Mouse (Mus musculus) T-helper 1 cell (primary cell): ENCODE measurements at regions not wholly inside any gene's neighbourhood (a gene's known extent, or its start where the extent isn't known, plus 50 kb on each side); places are given as distances from the start of the nearest gene placed in this dataset.

Experiments
- in situ Hi-C: fragments of 300-600 bp; cut with MboI, MseI; formaldehyde crosslinking; loops from one replicate; pipeline ENCODE4 v1.15.1; 2025; ENCODE audit warnings: high pct_unique_total_duplicates

DNA sequence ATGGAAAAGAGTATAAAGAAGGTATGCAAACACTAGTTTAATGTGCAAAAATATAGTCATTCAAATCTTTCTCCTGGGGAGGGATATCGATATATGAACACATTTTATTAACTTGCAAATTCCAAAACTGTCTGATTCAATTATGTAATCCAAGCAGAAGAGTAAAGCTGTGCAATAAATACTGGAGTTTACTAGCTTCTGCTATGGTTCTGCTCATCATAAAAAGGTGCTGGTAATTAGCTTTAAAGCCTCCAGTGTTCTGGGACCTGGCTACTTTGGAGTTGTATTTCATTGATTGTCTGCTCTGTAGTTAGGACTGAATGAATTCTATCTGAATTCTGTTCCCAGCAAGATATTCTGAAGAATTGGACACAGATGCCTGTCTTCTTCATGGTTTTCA is 602.7 kb upstream of the Akr1e1 start:
- in situ Hi-C loops: no loop called here

- in situ Hi-C loops: no loop called here
Measured at GRCm38 (mm10) chr13:5229476-5229875, 620.5 kb upstream of the Akr1e1 start.

DNA sequence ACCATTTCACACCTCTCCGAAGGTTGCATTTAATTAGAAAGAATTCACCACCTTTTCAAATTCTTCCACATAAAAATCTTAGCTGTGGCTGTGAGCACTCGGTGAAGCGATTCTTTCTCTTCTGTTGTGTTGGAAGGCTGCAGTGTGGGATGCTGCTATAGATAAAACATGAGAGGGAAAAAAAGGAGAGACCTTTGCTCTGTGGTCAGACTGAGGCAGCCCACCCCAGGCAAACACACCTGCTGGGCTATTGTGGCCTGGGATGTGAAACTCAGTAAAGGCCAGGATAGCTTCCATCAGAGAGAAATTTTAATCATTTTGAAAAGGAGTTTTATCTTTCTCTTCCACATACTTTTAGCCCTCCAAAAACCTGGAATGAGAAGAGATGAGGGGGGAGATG is 625.3 kb upstream of the Akr1e1 start:
- in situ Hi-C loops: no loop called here

GRCm38 (mm10) chr13:5235391-5235790 is 625.9 kb upstream of the Klf6 start:
- in situ Hi-C loops: no loop called here

DNA sequence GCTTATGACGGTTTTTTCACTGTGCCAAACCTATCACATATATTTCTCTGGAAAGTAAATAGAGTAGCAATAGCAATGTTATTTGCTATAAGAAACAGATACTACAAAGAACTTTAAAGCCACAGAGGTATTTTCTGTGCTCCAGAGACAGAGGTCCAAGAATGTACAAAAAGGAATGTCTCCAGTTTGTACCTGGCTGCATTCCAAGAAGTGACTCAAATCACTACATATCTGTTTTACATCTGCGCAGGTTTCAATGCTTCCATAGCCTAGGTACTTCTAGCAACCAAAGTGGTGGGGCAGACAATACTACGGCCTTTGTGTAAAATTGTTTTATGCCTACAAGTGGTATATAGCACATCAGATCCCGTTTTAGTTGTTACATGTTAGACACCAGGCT is 620.7 kb upstream of the Klf6 start:
- in situ Hi-C loops: no loop called here

GRCm38 (mm10) chr13:5242782-5243181 is 618.5 kb upstream of the Klf6 start:
- in situ Hi-C loops: no loop called here

DNA sequence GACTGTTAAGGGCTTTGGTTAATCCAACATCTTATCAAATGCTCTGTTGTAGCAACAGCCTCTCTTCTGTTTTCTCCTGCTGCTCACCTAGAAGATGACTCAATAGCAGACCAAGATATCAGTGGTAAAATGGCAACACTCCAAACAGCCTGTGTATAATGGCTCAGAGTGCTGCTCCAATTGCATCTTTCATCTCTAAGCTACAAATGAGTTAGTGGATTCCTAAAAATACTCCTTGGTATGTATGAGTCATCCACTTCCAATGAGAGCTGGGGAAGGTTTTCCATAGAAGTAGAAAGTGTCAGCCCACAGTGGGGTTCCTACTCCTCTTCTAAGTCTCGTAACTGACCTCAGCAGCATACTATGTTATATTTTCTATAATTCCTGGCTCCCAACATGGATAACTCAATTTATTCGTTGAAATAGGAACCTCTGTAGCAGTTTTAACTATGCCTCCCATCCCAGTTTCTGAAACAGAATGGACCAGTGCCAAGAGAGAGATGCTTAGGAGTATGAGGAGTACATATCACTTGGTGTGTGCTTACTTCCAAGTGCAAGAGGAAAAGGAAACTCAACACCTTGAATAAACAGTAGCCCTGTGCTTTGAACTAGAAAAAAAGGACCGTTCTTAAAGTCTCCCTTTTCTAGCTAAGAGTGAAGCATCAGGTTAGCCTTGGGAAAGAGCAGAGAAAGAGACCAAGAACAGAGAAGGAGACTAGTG is 612.5 kb upstream of the Klf6 start:
- in situ Hi-C loops: no loop called here

DNA sequence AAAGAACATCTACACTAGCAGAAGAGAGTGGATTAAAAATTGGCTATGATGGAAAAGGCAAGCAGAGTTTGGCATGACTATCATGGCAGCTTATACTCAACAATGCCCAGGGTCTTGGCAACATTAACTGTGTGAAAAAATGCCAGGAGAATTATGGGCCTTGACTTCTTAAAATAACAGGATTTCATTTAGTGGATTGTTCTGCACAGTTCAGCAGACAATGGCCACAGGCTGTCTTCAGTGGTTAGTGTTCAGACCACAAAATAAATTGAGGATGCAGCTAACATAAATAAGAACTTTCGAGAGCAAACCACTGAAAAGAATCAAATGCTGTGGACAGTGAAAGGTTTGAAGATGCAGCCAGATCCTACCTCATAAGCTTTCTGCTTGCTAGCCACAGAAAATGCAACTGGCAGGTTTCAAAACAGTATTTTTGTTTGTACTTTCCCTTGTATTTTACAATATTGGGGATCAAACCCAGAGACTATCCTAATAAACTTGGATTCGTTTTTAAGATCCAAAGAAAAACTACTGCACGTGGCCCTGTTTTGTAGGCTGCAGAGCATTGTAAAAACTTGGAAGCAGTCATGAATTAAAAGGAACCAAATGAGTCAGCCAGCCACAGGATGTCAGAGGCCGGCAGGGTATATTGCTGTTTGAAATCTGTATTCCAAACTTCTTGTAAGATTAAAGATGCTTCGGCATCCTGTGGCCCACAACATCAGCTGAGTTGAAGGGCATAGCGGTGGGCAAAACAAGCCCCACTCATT is 603.2 kb upstream of the Klf6 start:
- in situ Hi-C loops: no loop called here

DNA sequence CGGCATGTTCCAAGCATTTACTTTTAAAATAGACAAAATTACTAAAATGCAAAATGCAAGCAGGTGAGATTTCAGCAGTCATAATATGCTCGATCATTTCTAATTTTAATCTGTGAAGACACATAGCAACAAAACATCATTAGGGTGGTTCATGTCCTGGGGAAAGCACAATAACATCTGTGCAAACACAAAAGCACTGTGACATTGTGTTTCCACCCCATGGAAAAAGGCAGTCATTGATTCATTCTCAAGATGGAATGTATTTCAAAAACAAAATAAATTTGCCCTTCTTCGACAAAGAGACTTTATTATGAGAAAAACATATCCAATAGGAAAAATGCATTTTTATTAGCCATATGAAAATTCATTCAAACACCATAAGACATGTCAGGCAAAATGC is 601.5 kb upstream of the Klf6 start:
- in situ Hi-C loops: no loop called here

GRCm38 (mm10) chr13:5272506-5273192 is 588.6 kb upstream of the Klf6 start:
- in situ Hi-C loops: no loop called here

- in situ Hi-C loops: no loop called here
Measured at GRCm38 (mm10) chr13:5276564-5276963, 584.7 kb upstream of the Klf6 start.

DNA sequence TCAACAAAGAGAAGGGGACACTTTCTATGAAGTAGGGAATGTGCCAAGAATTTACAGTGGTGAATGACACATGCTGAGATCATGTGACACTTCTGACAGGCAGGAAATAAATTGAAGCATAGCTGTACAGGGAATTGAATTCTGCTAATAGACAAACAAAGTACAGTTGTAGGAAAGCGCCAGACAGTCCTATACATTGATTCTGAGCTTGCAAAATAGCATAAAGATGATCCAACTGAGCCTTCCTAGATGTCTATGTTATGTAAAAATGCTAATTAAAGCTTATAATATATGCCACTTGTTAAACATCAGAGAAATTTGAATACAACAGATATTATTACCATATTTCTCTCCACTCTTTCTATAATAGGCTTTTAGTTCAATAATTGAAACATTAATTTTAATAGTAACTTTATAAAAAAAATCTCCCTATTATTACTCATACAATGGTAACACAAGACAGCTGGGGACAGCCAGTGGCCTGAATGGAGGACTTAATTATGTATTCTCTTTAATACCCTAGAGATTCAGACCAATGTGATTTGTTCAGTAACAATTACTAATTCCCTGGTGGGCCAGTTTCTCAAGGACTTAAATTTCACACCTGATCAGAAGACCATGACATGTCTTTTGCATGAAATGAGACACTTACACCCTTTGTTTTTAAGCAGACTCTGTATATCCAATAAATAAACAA is 571.4 kb upstream of the Klf6 start:
- in situ Hi-C loops: no loop called here

- in situ Hi-C loops: no loop called here
Measured at GRCm38 (mm10) chr13:5302141-5302540, 559.1 kb upstream of the Klf6 start.

- in situ Hi-C loops: loop anchor here (5.0 kb wide), 1 partner anchor 991 kb away; no protein-coding TSS in a partner anchor
Measured at GRCm38 (mm10) chr13:5306688-5307087, 554.6 kb upstream of the Klf6 start.

- in situ Hi-C loops: no loop called here
Measured at GRCm38 (mm10) chr13:5313297-5313696, 548.0 kb upstream of the Klf6 start.

DNA sequence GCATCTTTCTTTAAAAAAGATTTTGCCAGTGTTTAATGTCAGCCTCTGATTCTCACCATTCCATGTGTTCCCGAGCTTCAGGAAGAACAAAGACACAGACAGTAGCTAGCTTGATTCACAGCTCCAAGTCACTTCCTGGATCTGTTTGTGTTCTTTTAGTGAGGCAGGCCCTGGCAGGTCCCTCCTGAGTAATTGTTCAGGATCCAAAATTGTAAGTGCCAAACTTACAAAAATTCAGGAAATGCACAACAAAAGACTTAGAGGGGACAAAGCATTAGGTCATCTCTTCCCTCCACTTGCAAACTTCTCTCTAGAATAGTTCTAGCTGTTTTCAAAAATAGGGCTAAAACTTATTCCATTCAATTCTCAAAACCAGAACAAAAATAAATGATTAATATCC is 546.3 kb upstream of the Klf6 start:
- in situ Hi-C loops: no loop called here

GRCm38 (mm10) chr13:5317941-5318856 is 543.1 kb upstream of the Klf6 start:
- in situ Hi-C loops: no loop called here

DNA sequence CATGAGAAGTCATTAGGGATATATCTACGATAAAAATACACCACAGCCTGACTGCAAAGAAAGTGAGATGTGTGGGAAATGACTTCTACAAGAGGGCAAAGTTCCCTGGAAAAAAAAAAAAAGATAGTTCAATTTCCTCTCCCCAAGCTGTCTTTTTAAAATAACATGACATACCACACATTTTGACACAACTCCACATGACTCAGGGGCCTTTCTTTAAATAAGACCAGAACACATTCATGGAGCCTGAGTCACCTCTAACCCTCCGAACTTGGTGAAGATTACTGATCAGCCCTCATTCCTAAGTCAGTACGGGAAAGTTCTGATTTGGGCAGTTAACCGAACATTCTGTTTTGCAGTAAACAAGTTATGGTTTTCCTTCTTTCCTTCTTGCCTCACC is 515.6 kb upstream of the Klf6 start:
- in situ Hi-C loops: no loop called here

DNA sequence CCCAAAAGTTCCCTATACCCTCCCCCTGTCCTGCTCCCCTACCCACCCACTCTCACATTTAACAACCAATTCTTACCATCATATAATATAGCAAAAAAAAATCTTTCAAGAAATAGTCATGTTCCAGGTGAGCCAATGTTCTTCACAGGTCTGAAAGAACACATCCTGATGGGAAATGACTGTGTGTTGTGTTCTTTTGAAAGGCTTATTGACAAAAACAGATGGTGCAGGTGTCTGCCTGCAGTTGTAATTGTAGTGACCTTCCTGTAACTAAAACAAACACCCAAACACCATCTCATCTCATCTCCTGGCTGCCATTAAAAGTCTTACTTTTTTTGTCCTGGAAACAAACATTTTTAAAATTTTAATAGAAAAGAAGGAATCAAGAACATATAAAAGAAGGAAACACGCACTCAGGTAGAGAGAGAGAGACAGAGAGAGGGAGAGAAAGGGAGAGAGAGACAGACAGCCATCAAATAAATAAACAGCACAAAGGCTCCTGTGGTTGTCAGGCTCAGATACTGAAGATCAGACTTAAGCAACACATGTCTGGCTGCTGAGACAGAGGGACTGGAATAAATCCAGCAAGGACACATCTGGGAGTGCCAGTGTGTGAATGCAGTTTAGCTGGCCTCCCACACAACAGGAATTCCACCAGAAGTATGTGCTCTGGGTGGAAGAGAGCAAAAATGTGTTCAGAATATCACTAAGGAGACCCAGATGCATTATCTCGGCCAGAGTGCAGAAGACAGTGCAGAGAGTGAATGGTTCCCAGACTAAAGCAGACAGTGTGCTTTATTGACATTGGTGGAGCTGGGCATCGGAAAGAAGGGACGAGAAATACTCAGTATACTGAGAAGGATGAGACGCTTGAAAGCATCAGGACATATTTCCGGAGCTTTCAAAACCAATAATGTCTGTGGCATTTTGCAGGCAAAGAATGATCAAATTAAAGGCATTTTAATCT is 513.5 kb upstream of the Klf6 start:
- in situ Hi-C loops: no loop called here
